ENCODE assay signal across 8 mouse cellular contexts in the genomic region with DNA sequence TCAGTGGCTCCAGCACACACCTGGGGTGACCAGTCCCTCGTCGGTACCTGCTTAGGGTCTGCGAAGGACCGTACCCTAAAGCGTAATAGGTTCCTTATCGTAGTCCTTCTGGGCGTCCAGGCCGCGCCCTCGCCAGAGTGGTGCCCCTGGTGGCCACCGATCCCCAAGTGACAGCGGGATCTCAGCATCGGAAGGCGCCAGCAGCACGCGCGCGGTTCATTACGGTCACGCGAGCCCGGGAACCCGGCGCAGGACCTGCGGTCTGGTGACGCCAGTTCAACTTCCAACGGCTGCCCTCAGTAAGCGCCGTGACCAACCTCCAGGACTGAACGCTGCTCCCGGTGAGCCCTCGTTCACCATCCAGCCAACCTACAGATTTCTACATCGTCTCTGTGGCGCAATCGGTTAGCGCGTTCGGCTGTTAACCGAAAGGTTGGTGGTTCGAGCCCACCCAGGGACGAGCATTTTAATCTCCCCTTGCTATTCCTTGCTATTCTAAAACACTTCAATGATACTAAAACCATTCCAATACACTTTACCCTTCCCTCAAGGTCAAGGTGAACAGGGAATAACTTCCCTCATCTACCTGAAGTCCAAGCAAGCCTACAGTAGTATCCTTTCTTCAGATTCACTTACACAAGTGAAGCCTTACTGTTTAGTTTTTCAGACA. TPM values are rescaled to one million over a fixed set of nuclear protein-coding genes. Genes with fewer than 3 reads are reported as not detected.
DNase-seq lines count a peak whose midpoint lies in the region; ATAC-seq and TF ChIP-seq lines count a peak whose summit lies in the region.

No protein-coding gene starts in this region.

- DNase-seq in left cerebral cortex, postnatal 25 days (ENCODE audit: low spot score in 2 of 2), result peak; percentile 12 to 21
- DNase-seq in left cerebral cortex, adult 9 months (ENCODE audit: low spot score in 2 of 2), result no peak
- peak; percentile 23 for DNase-seq in forebrain, embryonic 14.5 days (ENCODE audit: low spot score)
- peak; percentile 13 for DNase-seq in kidney, postnatal 10 days
- DNase-seq in midbrain, embryonic 14.5 days, result peak; percentile 47
- peak; percentile 30 for DNase-seq in thymus, postnatal 14 days
- DNase-seq in cerebellum, adult 18-20 months, result no peak

- TF ChIP-seq CTCF in bone marrow macrophage, adult 2 months (IDR thresholded peaks at IDR 0.05; ENCODE audit: low read depth, low read length), result peak; percentile 34

- H3K4me3 ChIP-seq in bone marrow macrophage, adult 2 months (ENCODE audit: insufficient read depth, low read length), result peak overlapping the region; percentile 66
- peak overlapping the region; percentile 20 for H3K4me3 ChIP-seq in forebrain, embryonic 14.5 days (ENCODE audit: low read depth, low read length)
- H3K4me3 ChIP-seq in midbrain, embryonic 14.5 days (replicated peaks; ENCODE audit: low read depth, low read length), result 0 out of 2 replicates have a peak overlapping the region, but pooled peaks have one; percentile 15

- TF ChIP-seq POLR2A in bone marrow macrophage, adult 2 months (IDR thresholded peaks at IDR 0.05; ENCODE audit: borderline replicate concordance, low read depth, low read length), result no peak

- H3K9ac ChIP-seq in forebrain, embryonic 14.5 days (ENCODE audit: low read length), result no peak overlapping the region
- H3K9ac ChIP-seq in midbrain, embryonic 14.5 days (replicated peaks; ENCODE audit: low read length), result no peak overlapping the region

- H3K27ac ChIP-seq in bone marrow macrophage, adult 2 months (ENCODE audit: insufficient read depth, low read depth, low read length), result no peak overlapping the region
- H3K27ac ChIP-seq in forebrain, embryonic 14.5 days (ENCODE audit: low read depth, low read length), result no peak overlapping the region
- H3K27ac ChIP-seq in midbrain, embryonic 14.5 days (replicated peaks; ENCODE audit: low read depth, low read length), result no peak overlapping the region

- WGBS in forebrain, embryonic 14.5 days, result under 1% methylated on average over 41 of the region's 41 CpGs
- under 1% methylated on average over 41 of the region's 41 CpGs for WGBS in midbrain, embryonic 14.5 days

- intact Hi-C loops in left cerebral cortex, postnatal 25 days (cut with DNase I), result no loop called here

- H3K9me3 ChIP-seq in forebrain, embryonic 14.5 days (replicated peaks; ENCODE audit: control insufficient read depth, low read length), result no peaks in the 10 kb centered on the region
- H3K9me3 ChIP-seq in midbrain, embryonic 14.5 days (ENCODE audit: control insufficient read depth, low read length), result no peaks in the 10 kb centered on the region; the same call in 1 of the 2 replicates

- no peak for ATAC-seq in forebrain, embryonic 14.5 days
- ATAC-seq in midbrain, embryonic 14.5 days (ENCODE audit: low FRiP score, low TSS enrichment), result no peak

- H3K27me3 ChIP-seq in forebrain, embryonic 14.5 days (replicated peaks; ENCODE audit: control insufficient read depth, insufficient read depth, low read length), result peaks cover 89% of the 10 kb centered on the region
- H3K27me3 ChIP-seq in midbrain, embryonic 14.5 days (ENCODE audit: control insufficient read depth, insufficient read depth, low read length), result peaks cover 89% of the 10 kb centered on the region

- peak overlapping the region; percentile 34 for H3K4me2 ChIP-seq in forebrain, embryonic 14.5 days (ENCODE audit: low read length)
- peak overlapping the region; percentile 37; the same call in 1 of the 2 replicates for H3K4me2 ChIP-seq in midbrain, embryonic 14.5 days (ENCODE audit: low read length)

- no peaks in the 10 kb centered on the region for H3K36me3 ChIP-seq in forebrain, embryonic 14.5 days (ENCODE audit: control insufficient read depth, insufficient read depth, low read length)
- no peaks in the 10 kb centered on the region for H3K36me3 ChIP-seq in midbrain, embryonic 14.5 days (ENCODE audit: control insufficient read depth, insufficient read depth, low read length)

- 0 out of 2 replicates have a peak, but pooled peaks cover 1% of the 10 kb centered on the region for H3K4me1 ChIP-seq in bone marrow macrophage, adult 2 months (ENCODE audit: control insufficient read depth, insufficient read depth, low read length)
- H3K4me1 ChIP-seq in forebrain, embryonic 14.5 days (ENCODE audit: control insufficient read depth, insufficient read depth, low read length), result no peaks in the 10 kb centered on the region
- H3K4me1 ChIP-seq in midbrain, embryonic 14.5 days (ENCODE audit: control insufficient read depth, insufficient read depth, low read length), result no peaks in the 10 kb centered on the region

RNA-seq across cellular contexts. Expression of a gene that starts 50.1 kb away (rescaled TPM):
- not detected for total RNA-seq in left cerebral cortex, postnatal 25 days (2021)
- not detected in 2 replicates for polyA plus RNA-seq in bone marrow macrophage, adult 2 months (2012; ENCODE audit: insufficient read depth, insufficient read length, missing spikeins)
- not detected in 2 replicates for polyA plus RNA-seq in forebrain, embryonic 14.5 days (2014; fragmentation: Nextera tagmentation; extraction: Ambion mirVana)
- polyA plus RNA-seq in midbrain, embryonic 14.5 days (2014; fragmentation: Nextera tagmentation; extraction: Ambion mirVana), result not detected in 2 replicates

Comparison
In these comparisons a context has a peak if more than half of its experiments do, and no peak if none do; other contexts are left out.
1. DNase-seq: peak in left cerebral cortex, postnatal 25 days (2 of 2), forebrain, embryonic 14.5 days (single experiment), kidney, postnatal 10 days (single experiment), midbrain, embryonic 14.5 days (single experiment) and thymus, postnatal 14 days (single experiment); none in left cerebral cortex, adult 9 months (0 of 2) and cerebellum, adult 18-20 months (0 of 2).
2. H3K4me3 ChIP-seq: peak in every context shown above with its lines; median percentile 66 in bone marrow macrophage, adult 2 months; 20 in forebrain, embryonic 14.5 days; 15 in midbrain, embryonic 14.5 days.